Mouse (Mus musculus) forebrain, postnatal 0 days (tissue): ENCODE measurements at regions not wholly inside any gene's neighbourhood (a gene's known extent, or its start where the extent isn't known, plus 50 kb on each side); places are given as distances from the start of the nearest gene placed in this dataset.

Source experiments
- ATAC-seq: fragments of 200-750 bp; cut with Nextera tagmentation; 2 replicates; pipeline ENCODE4 v1.8.0; 2017; ENCODE audit warnings: mild to moderate bottlenecking, moderate library complexity
- DNase-seq: peaks from one replicate; pipeline ENCODE4 v3.0.0-alpha.2; 2015
- H3K27ac ChIP-seq: fragments of 300-500 bp; sonication (generic); 2 replicates; pipeline ENCODE4 v1.5.1; 2014; ENCODE audit warnings: low read depth, mild to moderate bottlenecking, antibody characterized with exemption, low read length, moderate library complexity, mixed read lengths
- H3K27me3 ChIP-seq: fragments of 300-500 bp; sonication (generic); 2 replicates; pipeline ENCODE4 v1.6.1; 2014; ENCODE audit warnings: mild to moderate bottlenecking, low read length, mixed read lengths; ENCODE audit not compliant: insufficient read depth
- H3K36me3 ChIP-seq: fragments of 300-500 bp; sonication (generic); 2 replicates; pipeline ENCODE4 v1.6.1; 2014; ENCODE audit warnings: mild to moderate bottlenecking, moderate library complexity; ENCODE audit not compliant: insufficient read depth
- H3K4me1 ChIP-seq: fragments of 300-500 bp; sonication (generic); 2 replicates; pipeline ENCODE4 v1.6.1; 2014; ENCODE audit warnings: antibody characterized with exemption; ENCODE audit not compliant: insufficient read depth
- H3K4me2 ChIP-seq: fragments of 300-500 bp; sonication (generic); 2 replicates; pipeline ENCODE4 v1.6.1; 2014; ENCODE audit warnings: low read depth, mild to moderate bottlenecking, moderate library complexity
- H3K4me3 ChIP-seq: fragments of 300-500 bp; sonication (generic); 2 replicates; pipeline ENCODE4 v1.5.1; 2014; ENCODE audit warnings: low read depth, low read length, mixed read lengths
- H3K9ac ChIP-seq: fragments of 300-500 bp; sonication (generic); 2 replicates; pipeline ENCODE4 v1.6.1; 2014; ENCODE audit warnings: mild to moderate bottlenecking
- H3K9me3 ChIP-seq: fragments of 300-500 bp; sonication (generic); 2 replicates; pipeline ENCODE4 v1.6.1; 2016; ENCODE audit warnings: low read length
- CTCF ChIP-seq: sonication (generic); IDR thresholded peaks from 2 replicates; pipeline ENCODE4 v1.5.1; 2016; ENCODE audit warnings: antibody characterized with exemption, control low read depth, low read depth
- WGBS: fragments of 180-500 bp; shearing (Covaris S2); extraction: QIAGEN DNeasy Blood & Tissue Kit; methylation state at CpG from one replicate; pipeline ENCODE4 v1.1.7; 2014; 5-methylcytosine and 5-hydroxymethylcytosine counted together

DNA sequence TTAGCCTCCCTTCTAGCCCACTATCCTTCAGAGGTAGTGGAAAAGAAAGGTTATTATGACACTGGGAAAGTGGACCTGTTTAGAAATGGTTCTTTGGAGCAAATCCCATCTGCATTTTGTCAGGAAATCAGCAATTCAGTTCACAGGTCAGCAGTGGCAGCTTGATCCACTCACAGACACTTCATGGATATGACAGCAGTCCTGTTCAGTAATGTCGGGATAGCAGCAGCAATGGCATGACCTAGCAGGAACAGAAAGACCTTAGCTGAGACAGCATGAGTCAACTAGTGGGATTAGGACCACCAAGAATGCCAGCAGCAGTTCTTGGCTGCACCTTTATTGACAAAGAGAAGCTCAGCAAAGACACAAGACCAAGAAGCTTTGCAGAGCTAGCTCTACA is 365.8 kb upstream of the Tmem132c start:
- no peak for DNase-seq

DNA sequence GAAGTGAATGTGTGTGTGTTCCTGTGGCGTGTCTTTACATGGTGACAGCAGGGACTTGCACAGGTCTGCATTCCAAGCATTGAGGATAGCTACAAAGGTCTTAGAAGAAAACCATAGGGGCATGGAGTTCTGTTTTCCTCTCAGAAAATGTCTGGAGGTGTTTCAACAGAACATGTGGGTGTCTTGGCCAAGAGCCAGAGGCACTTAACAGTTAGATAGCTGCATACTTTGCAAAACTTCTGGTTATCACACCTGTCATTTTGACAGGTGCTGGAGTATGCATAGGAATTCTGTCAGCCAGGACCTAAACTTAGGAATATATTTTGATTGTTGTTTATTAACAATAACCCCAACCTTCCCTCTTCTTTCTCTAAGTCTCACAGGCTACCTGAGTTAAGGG is 350.9 kb upstream of the Tmem132c start:
- no peak for ATAC-seq
- H3K4me2 ChIP-seq = no peak overlapping the region
- no peak for TF ChIP-seq CTCF
- no peak overlapping the region for H3K9ac ChIP-seq
- H3K4me1 ChIP-seq = no peaks in the 10 kb centered on the region
- H3K4me3 ChIP-seq = no peak overlapping the region
- H3K27me3 ChIP-seq = no peaks in the 10 kb centered on the region
- no peak overlapping the region for H3K27ac ChIP-seq
- 66% methylated on average over 1 of the region's 1 CpGs for WGBS
- DNase-seq = peak; percentile 16
- no peaks in the 10 kb centered on the region for H3K9me3 ChIP-seq
- H3K36me3 ChIP-seq = no peaks in the 10 kb centered on the region

More for the DNA sequence above, 365.8 kb upstream of the Tmem132c start:
- TF ChIP-seq CTCF = no peak
- Histone ChIP-seq H3K4me2 (no peak overlapping the region), H3K4me3 (no peak overlapping the region), H3K27ac (no peak overlapping the region), H3K27me3 (no peaks in the 10 kb centered on the region), H3K9me3 (no peaks in the 10 kb centered on the region), H3K4me1 (no peaks in the 10 kb centered on the region), H3K9ac (no peak overlapping the region), H3K36me3 (no peaks in the 10 kb centered on the region)
- ATAC-seq = no peak
- WGBS = 92% methylated on average over 1 of the region's 1 CpGs

DNA sequence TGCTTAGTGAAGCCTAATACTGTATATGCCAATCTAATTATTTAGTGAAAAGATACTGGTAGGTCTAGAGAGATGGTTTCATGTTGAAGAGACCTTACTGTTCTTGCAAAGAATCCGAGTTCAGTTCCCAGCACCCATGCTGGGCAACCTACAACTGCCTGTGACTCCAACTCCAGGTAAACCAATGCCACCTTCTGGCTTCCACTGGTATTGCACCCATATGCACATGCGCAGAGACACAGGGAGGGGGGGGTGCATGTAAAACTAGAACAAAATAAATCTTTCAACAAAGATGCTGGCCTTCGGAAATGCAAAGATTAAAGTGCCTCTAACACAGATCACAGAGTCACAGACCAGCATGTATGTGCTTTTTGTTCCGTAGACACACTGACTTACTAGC is 348.5 kb upstream of the Tmem132c start:
- Histone ChIP-seq H3K9me3 (no peaks in the 10 kb centered on the region), H3K4me3 (no peak overlapping the region), H3K9ac (no peak overlapping the region), H3K4me2 (no peak overlapping the region), H3K36me3 (no peaks in the 10 kb centered on the region), H3K27me3 (no peaks in the 10 kb centered on the region), H3K27ac (no peak overlapping the region), H3K4me1 (no peaks in the 10 kb centered on the region)
- ATAC-seq = no peak
- TF ChIP-seq CTCF = peak; percentile 31; the same call in 1 of the 2 replicates
- 91% methylated on average over 4 of the region's 4 CpGs for WGBS
- DNase-seq = no peak

DNA sequence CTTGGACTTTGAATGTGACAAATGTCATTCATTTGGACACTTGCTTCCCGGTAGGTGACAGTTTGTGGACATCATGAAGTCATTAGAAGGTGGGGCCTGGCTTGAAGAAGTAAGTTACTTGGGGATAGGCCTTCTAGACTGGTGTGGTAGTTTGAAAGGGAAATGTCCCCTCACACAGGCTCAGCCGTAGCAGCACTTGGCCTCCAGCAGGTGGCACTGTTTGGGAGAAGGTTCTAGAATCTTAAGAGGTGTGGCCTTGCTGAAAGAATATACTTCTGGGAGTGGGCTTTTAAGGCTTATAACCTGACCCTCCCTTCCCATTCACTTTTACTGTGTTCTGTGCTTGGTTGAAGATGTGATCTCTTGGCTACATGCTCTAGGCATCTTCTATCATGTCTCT is 331.5 kb upstream of the Tmem132c start:
- Histone ChIP-seq H3K36me3 (no peaks in the 10 kb centered on the region), H3K9me3 (no peaks in the 10 kb centered on the region), H3K4me1 (no peaks in the 10 kb centered on the region), H3K4me3 (no peak overlapping the region), H3K27ac (no peak overlapping the region), H3K9ac (no peak overlapping the region), H3K27me3 (no peaks in the 10 kb centered on the region), H3K4me2 (no peak overlapping the region)
- 88% methylated on average over 2 of the region's 2 CpGs for WGBS
- TF ChIP-seq CTCF = peak; percentile 17; the same call in 1 of the 2 replicates
- DNase-seq (no peak), ATAC-seq (no peak)

DNA sequence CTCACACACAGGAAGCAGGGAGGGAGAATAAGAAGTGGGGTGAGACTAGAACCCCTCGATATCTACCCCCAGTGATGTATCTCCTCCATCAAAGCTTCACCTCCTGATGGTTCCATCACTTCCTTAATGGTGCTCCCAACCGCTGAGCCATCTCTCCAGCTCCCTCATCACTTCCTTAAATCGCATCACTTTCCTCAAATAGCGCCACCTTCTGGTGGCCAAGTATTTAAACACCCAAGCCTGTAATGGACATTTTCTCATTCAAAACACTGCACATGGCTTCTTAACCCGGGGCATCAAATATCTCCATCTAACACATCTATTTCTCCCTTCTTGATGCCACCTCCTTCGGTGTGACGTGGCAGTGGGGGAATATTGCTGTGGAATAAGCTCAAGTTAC is 324.3 kb upstream of the Tmem132c start:
- no peak for DNase-seq
- no peaks in the 10 kb centered on the region for H3K9me3 ChIP-seq
- no peak overlapping the region for H3K9ac ChIP-seq
- no peak overlapping the region for H3K4me2 ChIP-seq
- TF ChIP-seq CTCF = 0 out of 2 replicates have a peak, but pooled peaks have one; percentile 30
- H3K27me3 ChIP-seq = no peaks in the 10 kb centered on the region
- H3K4me3 ChIP-seq = no peak overlapping the region
- H3K27ac ChIP-seq = no peak overlapping the region
- no peak for ATAC-seq
- WGBS = 70% methylated on average over 7 of the region's 7 CpGs
- no peaks in the 10 kb centered on the region for H3K36me3 ChIP-seq
- no peaks in the 10 kb centered on the region for H3K4me1 ChIP-seq

DNA sequence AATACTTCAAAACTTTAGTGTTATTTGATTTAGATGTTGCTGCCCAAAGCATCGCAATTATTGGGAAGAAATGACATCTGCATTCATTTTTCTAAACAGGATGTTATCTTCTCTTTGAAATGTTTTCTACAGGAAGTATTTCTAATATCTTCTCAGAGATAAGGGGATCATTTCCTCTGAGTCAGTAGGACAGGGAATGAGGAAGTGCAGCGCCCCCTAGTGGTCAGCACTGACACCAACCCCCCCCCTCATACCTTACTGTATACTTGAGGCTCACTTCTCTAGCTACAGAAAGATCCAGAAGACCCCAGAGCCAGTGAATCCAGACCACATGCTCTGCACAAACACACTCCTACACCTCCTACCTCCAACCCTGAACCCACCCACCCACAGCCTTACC is 308.1 kb upstream of the Tmem132c start:
- no peak for TF ChIP-seq CTCF
- H3K27ac ChIP-seq = no peak overlapping the region
- ATAC-seq (no peak), DNase-seq (no peak)
- WGBS = 56% methylated on average over 2 of the region's 2 CpGs
- no peaks in the 10 kb centered on the region for H3K36me3 ChIP-seq
- no peaks in the 10 kb centered on the region for H3K27me3 ChIP-seq
- H3K4me2 ChIP-seq = no peak overlapping the region
- H3K9me3 ChIP-seq = no peaks in the 10 kb centered on the region
- H3K4me3 ChIP-seq = no peak overlapping the region
- no peaks in the 10 kb centered on the region for H3K4me1 ChIP-seq
- no peak overlapping the region for H3K9ac ChIP-seq

DNA sequence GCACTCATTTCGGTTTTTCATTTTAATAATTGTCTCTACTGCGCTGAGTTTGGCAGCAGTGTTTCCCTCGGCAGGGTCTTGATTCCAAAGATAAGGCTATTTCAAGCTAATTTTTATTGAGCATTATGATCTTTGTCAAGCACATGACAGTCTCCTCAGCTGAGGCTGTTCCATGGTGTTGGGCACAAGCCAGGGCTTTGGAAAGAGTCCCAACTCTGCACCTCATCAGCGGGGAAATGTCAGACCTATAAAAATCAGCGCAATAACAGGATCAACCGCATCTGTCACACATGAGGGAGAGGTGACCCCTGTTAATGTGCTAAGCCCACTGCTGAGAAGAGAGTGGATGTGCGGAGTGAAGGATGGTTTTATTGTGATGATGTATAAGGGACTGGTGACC is 296.7 kb upstream of the Tmem132c start:
- no peak for TF ChIP-seq CTCF
- H3K27ac ChIP-seq = no peak overlapping the region
- no peak for DNase-seq
- no peak overlapping the region for H3K4me2 ChIP-seq
- H3K4me1 ChIP-seq = no peaks in the 10 kb centered on the region
- no peaks in the 10 kb centered on the region for H3K27me3 ChIP-seq
- no peak for ATAC-seq
- 54% methylated on average over 7 of the region's 7 CpGs for WGBS
- H3K9me3 ChIP-seq = no peaks in the 10 kb centered on the region
- no peak overlapping the region for H3K4me3 ChIP-seq
- H3K9ac ChIP-seq = no peak overlapping the region
- no peaks in the 10 kb centered on the region for H3K36me3 ChIP-seq

DNA sequence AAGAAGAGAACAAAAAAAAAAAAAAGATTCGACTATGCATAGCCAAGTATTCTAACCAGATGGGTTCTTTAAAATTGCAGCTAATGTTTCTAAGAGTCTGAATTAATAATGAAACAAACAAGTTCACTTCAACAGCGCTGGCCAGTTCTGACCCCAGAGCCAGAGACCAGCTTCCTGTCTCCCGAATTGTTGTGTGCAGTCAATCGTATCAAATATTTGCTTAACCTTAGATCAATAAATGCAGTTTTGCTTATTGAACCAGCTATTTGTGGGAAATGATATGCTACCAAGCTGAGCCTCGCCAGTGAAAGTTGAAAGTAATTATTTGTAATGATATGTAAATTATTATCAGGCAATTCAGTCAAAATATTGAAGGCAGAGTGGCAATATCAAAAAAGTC is 287.4 kb upstream of the Tmem132c start:
- no peak for ATAC-seq
- Histone ChIP-seq H3K36me3 (no peaks in the 10 kb centered on the region), H3K27me3 (no peaks in the 10 kb centered on the region), H3K4me2 (no peak overlapping the region), H3K4me3 (no peak overlapping the region), H3K9me3 (no peaks in the 10 kb centered on the region), H3K9ac (no peak overlapping the region), H3K27ac (no peak overlapping the region), H3K4me1 (no peaks in the 10 kb centered on the region)
- DNase-seq = no peak
- 67% methylated on average over 5 of the region's 5 CpGs for WGBS
- no peak for TF ChIP-seq CTCF
